Mouse (Mus musculus): Measurements from ENCODE around the gene Tepsin. TPM values are rescaled to one million over a fixed set of nuclear protein-coding genes. Genes with fewer than 3 reads are reported as not detected.

Tepsin gene
- total RNA-seq, 2 experiments from 2014 or later, result 7.0 to 7.4 TPM

- no peak for DNase-seq
- intact Hi-C loops (cut with DNase I), result loop anchor here (5.0 kb wide), 2 partner anchors 150 to 255 kb away; no protein-coding TSS in a partner anchor
These were observed 13.6 kb upstream of the Tepsin start for GRCm38 (mm10) chr11:120112136-120112535.

- DNase-seq, result peak; percentile 65 to 70
- intact Hi-C loops (cut with DNase I), result loop anchor here (1.0 to 5.0 kb wide), 6 partner anchors 58 to 312 kb away; no protein-coding TSS in a partner anchor
These were observed 12.5 kb upstream of the Tepsin start for GRCm38 (mm10) chr11:120111033-120111432.

GRCm38 (mm10) chr11:120110554-120110953 is 12.0 kb upstream of the Tepsin start:
- intact Hi-C loops (cut with DNase I), result loop anchor here (2.0 to 5.0 kb wide), 5 partner anchors 58 to 312 kb away; no protein-coding TSS in a partner anchor
- no peak for DNase-seq

- intact Hi-C loops (cut with DNase I), result loop anchor here (2.0 to 5.0 kb wide), 5 partner anchors 59 to 313 kb away; no protein-coding TSS in a partner anchor
- no peak for DNase-seq
These were observed 11.2 kb upstream of the Tepsin start for GRCm38 (mm10) chr11:120109558-120110210.

- DNase-seq, result no peak
- intact Hi-C loops (cut with DNase I), result no loop called here
These were observed 9.3 kb upstream of the Tepsin start for GRCm38 (mm10) chr11:120107796-120108195.

GRCm38 (mm10) chr11:120107026-120107425 is 8.5 kb upstream of the Tepsin start:
- intact Hi-C loops (cut with DNase I), result no loop called here
- DNase-seq, result no peak

- DNase-seq, result no peak
- intact Hi-C loops (cut with DNase I), result no loop called here
These were observed 5.0 kb upstream of the Tepsin start for GRCm38 (mm10) chr11:120103431-120103997.

- peak; percentile 69 to 70 for DNase-seq
- intact Hi-C loops (cut with DNase I), result no loop called here
These were observed 2.5 kb upstream of the Tepsin start for GRCm38 (mm10) chr11:120101036-120101435.

- DNase-seq, result no peak
- intact Hi-C loops (cut with DNase I), result no loop called here
These were observed 5.5 kb downstream of the Tepsin start for GRCm38 (mm10) chr11:120092817-120093591.

- intact Hi-C loops (cut with DNase I), result no loop called here
- DNase-seq, result no peak
These were observed 7.9 kb downstream of the Tepsin start for GRCm38 (mm10) chr11:120090661-120091060.

- intact Hi-C loops (cut with DNase I), result loop anchor here (5.0 kb wide), 2 partner anchors 144 to 174 kb away; partner anchors contain the start of genes Baiap2 and Chmp6
- DNase-seq, result peak; percentile 96 to 98
These were observed 11.8 kb downstream of the Tepsin start, which contains the start of gene Cep131 for GRCm38 (mm10) chr11:120086702-120087152. Gene Cep131, minus strand, starts transcription at chr11:120086827.

GRCm38 (mm10) chr11:120085891-120086627 is 12.5 kb downstream of the Tepsin start:
- intact Hi-C loops (cut with DNase I), result loop anchor here (5.0 kb wide), 2 partner anchors 144 to 174 kb away; partner anchors contain the start of genes Baiap2 and Chmp6

GRCm38 (mm10) chr11:120080282-120080681 is 18.2 kb downstream of the Tepsin start:
- no peak for DNase-seq
- intact Hi-C loops (cut with DNase I), result no loop called here

More at GRCm38 (mm10) chr11:120085891-120086627, 12.5 kb downstream of the Tepsin start:
- peak in 1 of 2 experiments; percentile 40 for DNase-seq

GRCm38 (mm10) chr11:120076191-120076590 is 22.3 kb downstream of the Tepsin start:
- DNase-seq, result no peak
- intact Hi-C loops (cut with DNase I), result no loop called here

- intact Hi-C loops (cut with DNase I), result no loop called here
- DNase-seq, result no peak
These were observed 25.4 kb downstream of the Tepsin start for GRCm38 (mm10) chr11:120072986-120073647.

GRCm38 (mm10) chr11:120071731-120072320 is 26.7 kb downstream of the Tepsin start:
- DNase-seq, result no peak
- intact Hi-C loops (cut with DNase I), result no loop called here

- intact Hi-C loops (cut with DNase I), result no loop called here
- no peak for DNase-seq
These were observed 27.5 kb downstream of the Tepsin start for GRCm38 (mm10) chr11:120071065-120071464.

- intact Hi-C loops (cut with DNase I), result no loop called here
- DNase-seq, result no peak
These were observed 28.1 kb downstream of the Tepsin start for GRCm38 (mm10) chr11:120070286-120070930.

GRCm38 (mm10) chr11:120069261-120069660 is 29.3 kb downstream of the Tepsin start:
- intact Hi-C loops (cut with DNase I), result no loop called here
- DNase-seq, result no peak
